Mouse (Mus musculus) E14TG2a.4 (cell line): Measurements from ENCODE around the gene Trim60.
"Not testable (repeated sequence)": the region's sequence is repeated elsewhere in the genome, so short reads cannot be mapped to it uniquely, and the experiment has no call there.

Experiments used
- H3K27me3 ChIP-seq: 2 replicates; pipeline ENCODE4 v1.6.1; 2014; ENCODE audit warnings: low read length, control low read depth; ENCODE audit not compliant: insufficient read depth
- H3K36me3 ChIP-seq: 2 replicates; pipeline ENCODE4 v1.6.1; 2014; ENCODE audit warnings: low read length, control low read depth; ENCODE audit not compliant: insufficient read depth
- H3K4me1 ChIP-seq: replicated peaks from 2 replicates; pipeline ENCODE4 v1.6.1; 2014; ENCODE audit warnings: low read depth, low read length, control low read depth
- H3K4me3 ChIP-seq: replicated peaks from 2 replicates; pipeline ENCODE4 v1.5.1; 2014; ENCODE audit warnings: mild to moderate bottlenecking, low read length
- H3K9me3 ChIP-seq: 2 replicates; pipeline ENCODE4 v1.6.1; 2014; ENCODE audit warnings: low read length, control low read depth
- CTCF ChIP-seq: conservative IDR thresholded peaks from 2 replicates; pipeline ENCODE4 v1.5.1; 2014; ENCODE audit warnings: low read length
- NANOG ChIP-seq: IDR thresholded peaks from 2 replicates; pipeline ENCODE4 v1.6.1; 2014; ENCODE audit warnings: borderline replicate concordance, low read length, mixed read lengths
- POU5F1 ChIP-seq: IDR thresholded peaks from 2 replicates; pipeline ENCODE4 v1.6.1; 2014; ENCODE audit warnings: low read length, borderline replicate concordance

Trim60 gene

GRCm38 (mm10) chr8:65028959-65029686 is 10.7 kb upstream of the Trim60 start:
- H3K4me3 ChIP-seq: peak overlapping the region; percentile 41; the same call in 1 of the 2 replicates
- H3K27me3 ChIP-seq: no peaks in the 10 kb centered on the region
- peaks cover 29% of the 10 kb centered on the region for H3K36me3 ChIP-seq
- peaks cover 35% of the 10 kb centered on the region for H3K4me1 ChIP-seq
- TF ChIP-seq POU5F1 (no peak), NANOG (no peak), CTCF (peak; percentile 80)
- no peaks in the 10 kb centered on the region for H3K9me3 ChIP-seq

GRCm38 (mm10) chr8:65022485-65022884 is 4.1 kb upstream of the Trim60 start:
- H3K4me1 ChIP-seq: no peaks in the 10 kb centered on the region
- H3K27me3 ChIP-seq: no peaks in the 10 kb centered on the region
- H3K4me3 ChIP-seq: no peak overlapping the region
- TF ChIP-seq CTCF: peak; percentile 28; the same call in 1 of the 2 replicates
- no peak for TF ChIP-seq POU5F1
- H3K9me3 ChIP-seq: peaks cover 22% of the 10 kb centered on the region
- H3K36me3 ChIP-seq: peaks cover 14% of the 10 kb centered on the region

- H3K9me3 ChIP-seq, H3K4me1 ChIP-seq, H3K27me3 ChIP-seq, H3K36me3 ChIP-seq, H3K4me3 ChIP-seq: not testable (repeated sequence)
These were observed 10.8 kb downstream of the Trim60 start for GRCm38 (mm10) chr8:65007616-65008015.

- Histone ChIP-seq H3K4me1 (no peaks in the 10 kb centered on the region), H3K9me3 (peaks cover 11% of the 10 kb centered on the region), H3K36me3 (no peaks in the 10 kb centered on the region), H3K4me3 (no peak overlapping the region), H3K27me3 (no peaks in the 10 kb centered on the region)
- TF ChIP-seq CTCF (no peak), POU5F1 (no peak), NANOG (no peak)
These were observed 19.5 kb downstream of the Trim60 start for GRCm38 (mm10) chr8:64998806-64999365.

GRCm38 (mm10) chr8:64987731-64988130 is 30.7 kb downstream of the Trim60 start, which contains the start of gene Trim75:
Gene Trim75, minus strand, starts transcription at chr8:64987831.
- Histone ChIP-seq H3K9me3 (no peaks in the 10 kb centered on the region), H3K4me3 (no peak within 1 kb of the TSS), H3K4me1 (peaks cover 5% of the 10 kb centered on the region; the same call in 1 of the 2 replicates), H3K36me3 (no peaks in the 10 kb centered on the region), H3K27me3 (peaks cover 3% of the 10 kb centered on the region; the same call in 1 of the 2 replicates)
- no peak for TF ChIP-seq CTCF
- no peak for TF ChIP-seq NANOG
- TF ChIP-seq POU5F1: no peak

GRCm38 (mm10) chr8:64983150-64983897 is 35.1 kb downstream of the Trim60 start:
- TF ChIP-seq POU5F1: no peak
- no peak for TF ChIP-seq CTCF
- no peak for TF ChIP-seq NANOG
- Histone ChIP-seq H3K27me3 (peaks cover 3% of the 10 kb centered on the region; the same call in 1 of the 2 replicates), H3K4me1 (peaks cover 5% of the 10 kb centered on the region; the same call in 1 of the 2 replicates), H3K9me3 (no peaks in the 10 kb centered on the region), H3K36me3 (no peaks in the 10 kb centered on the region), H3K4me3 (no peak overlapping the region)

- peaks cover 9% of the 10 kb centered on the region for H3K9me3 ChIP-seq
- TF ChIP-seq NANOG (no peak), CTCF (no peak), POU5F1 (no peak)
- H3K4me1 ChIP-seq: peaks cover 14% of the 10 kb centered on the region; the same call in 1 of the 2 replicates
- H3K4me3 ChIP-seq: no peak overlapping the region
- H3K27me3 ChIP-seq: no peaks in the 10 kb centered on the region
- peaks cover 70% of the 10 kb centered on the region for H3K36me3 ChIP-seq
These were observed 55.5 kb downstream of the Trim60 start for GRCm38 (mm10) chr8:64962836-64963235.

GRCm38 (mm10) chr8:64959025-64959424 is 59.4 kb downstream of the Trim60 start:
- Histone ChIP-seq H3K36me3 (peaks cover 65% of the 10 kb centered on the region), H3K4me3 (no peak overlapping the region), H3K9me3 (peaks cover 9% of the 10 kb centered on the region), H3K4me1 (peaks cover 10% of the 10 kb centered on the region; the same call in 1 of the 2 replicates), H3K27me3 (no peaks in the 10 kb centered on the region)
- TF ChIP-seq NANOG (no peak), POU5F1 (no peak), CTCF (no peak)
